Mouse (Mus musculus) small intestine, adult 2 months (tissue): ENCODE results near the gene Ccm2l. TPM values are rescaled to one million over a fixed set of nuclear protein-coding genes. Genes with fewer than 3 reads are reported as not detected.
A peak's percentile ranks its signal among the peaks of the same experiment; 100 is the strongest.

ENCODE experiments used
- H3K27ac ChIP-seq: fragments of 200-500 bp; 2 replicates; pipeline ENCODE4 v1.5.1; 2012; ENCODE audit warnings: low read depth, low read length, control low read depth, inconsistent platforms; ENCODE audit not compliant: insufficient read depth
- H3K27me3 ChIP-seq: fragments of 200-500 bp; 2 replicates; pipeline ENCODE4 v1.6.1; 2012; ENCODE audit warnings: mild to moderate bottlenecking, moderate library complexity, low read length, inconsistent platforms; ENCODE audit not compliant: control insufficient read depth, insufficient read depth
- H3K36me3 ChIP-seq: fragments of 200-500 bp; 2 replicates; pipeline ENCODE4 v1.6.1; 2012; ENCODE audit warnings: mild to moderate bottlenecking, low read length, control low read depth, inconsistent platforms; ENCODE audit not compliant: control insufficient read depth, insufficient read depth
- H3K4me1 ChIP-seq: fragments of 200-500 bp; 2 replicates; pipeline ENCODE4 v1.6.1; 2012; ENCODE audit warnings: low read length, inconsistent platforms, mixed read lengths; ENCODE audit not compliant: control insufficient read depth, insufficient read depth, insufficient read length
- H3K4me3 ChIP-seq: fragments of 200-500 bp; 2 replicates; pipeline ENCODE4 v1.5.1; 2012; ENCODE audit warnings: low read depth, mild to moderate bottlenecking, control low read depth, inconsistent platforms, low read length, moderate library complexity
- CTCF ChIP-seq: fragments of 200-500 bp; IDR thresholded peaks from 2 replicates; pipeline ENCODE4 v1.5.1; 2012; ENCODE audit warnings: low read depth, mild to moderate bottlenecking, control low read depth, inconsistent platforms, low read length, moderate library complexity, mixed read lengths; ENCODE audit not compliant: insufficient replicate concordance, insufficient read length; ENCODE audit errors: extremely low read depth
- POLR2A ChIP-seq: fragments of 200-500 bp; IDR thresholded peaks from 2 replicates; pipeline ENCODE4 v1.6.1; 2012; ENCODE audit warnings: low read depth, mild to moderate bottlenecking, control low read depth, inconsistent platforms, low read length, moderate library complexity
- WGBS: fragments of 180-500 bp; shearing (Covaris S2); methylation state at CpG from one replicate; pipeline ENCODE4 v1.1.7; 2018; 5-methylcytosine and 5-hydroxymethylcytosine counted together
- polyA plus RNA-seq: library from polyadenylated mRNA; depleted of rRNA; stranded (reverse); fragments of >200 nt; gene quantifications from 2 replicates; pipeline ENCODE4 v1.2.3, GENCODE M21; 2012

The Ccm2l gene
- polyA plus RNA-seq, 1 experiment = 9.2 TPM

GRCm38 (mm10) chr2:153031126-153032082, 34.4 kb upstream of the Ccm2l start, which contains the start of gene Xkr7:
Gene Xkr7, plus strand, starts transcription at chr2:153031852.
- 0 out of 2 replicates have a peak within 1 kb of the TSS, but pooled peaks have one; percentile 6 for H3K4me3 ChIP-seq
- WGBS = 6% methylated on average over 37 of the region's 54 CpGs
- H3K27ac ChIP-seq = no peak within 1 kb of the TSS
- H3K27me3 ChIP-seq = peaks cover 18% of the 10 kb centered on the region
- TF ChIP-seq CTCF (no peak), POLR2A (no peak)
- H3K36me3 ChIP-seq = no peaks in the 10 kb centered on the region
- H3K4me1 ChIP-seq = peaks cover 2% of the 10 kb centered on the region; the same call in 1 of the 2 replicates

- TF ChIP-seq POLR2A = no peak
- no peak for TF ChIP-seq CTCF
- WGBS = 2% methylated on average over 49 of the region's 58 CpGs
- H3K27ac ChIP-seq = no peak overlapping the region
- peaks cover 2% of the 10 kb centered on the region; the same call in 1 of the 2 replicates for H3K4me1 ChIP-seq
- peaks cover 18% of the 10 kb centered on the region for H3K27me3 ChIP-seq
- H3K4me3 ChIP-seq = 0 out of 2 replicates have a peak overlapping the region, but pooled peaks have one; percentile 6
- no peaks in the 10 kb centered on the region for H3K36me3 ChIP-seq
Observed at GRCm38 (mm10) chr2:153032083-153032842, 33.5 kb upstream of the Ccm2l start.

GRCm38 (mm10) chr2:153032973-153033372, 32.8 kb upstream of the Ccm2l start:
- Histone ChIP-seq H3K27ac (no peak overlapping the region), H3K27me3 (peaks cover 18% of the 10 kb centered on the region), H3K36me3 (no peaks in the 10 kb centered on the region), H3K4me3 (no peak overlapping the region), H3K4me1 (peaks cover 2% of the 10 kb centered on the region; the same call in 1 of the 2 replicates)
- TF ChIP-seq POLR2A = no peak
- no peak for TF ChIP-seq CTCF
- 29% methylated on average over 4 of the region's 4 CpGs for WGBS

- no peak for TF ChIP-seq POLR2A
- TF ChIP-seq CTCF = no peak
- Histone ChIP-seq H3K4me3 (no peak overlapping the region), H3K36me3 (no peaks in the 10 kb centered on the region), H3K27ac (no peak overlapping the region), H3K4me1 (peaks cover 2% of the 10 kb centered on the region; the same call in 1 of the 2 replicates), H3K27me3 (peaks cover 18% of the 10 kb centered on the region)
- WGBS = 68% methylated on average over 5 of the region's 5 CpGs
Observed at GRCm38 (mm10) chr2:153033545-153034230, 32.1 kb upstream of the Ccm2l start.

- no peaks in the 10 kb centered on the region for H3K36me3 ChIP-seq
- 21% methylated on average over 2 of the region's 2 CpGs for WGBS
- peaks cover 2% of the 10 kb centered on the region; the same call in 1 of the 2 replicates for H3K4me1 ChIP-seq
- no peak overlapping the region for H3K27ac ChIP-seq
- no peak overlapping the region for H3K4me3 ChIP-seq
- TF ChIP-seq POLR2A (no peak), CTCF (no peak)
- H3K27me3 ChIP-seq = peaks cover 12% of the 10 kb centered on the region
Observed at GRCm38 (mm10) chr2:153036690-153037089, 29.1 kb upstream of the Ccm2l start.

GRCm38 (mm10) chr2:153043886-153044285, 21.9 kb upstream of the Ccm2l start:
- 60% methylated on average over 3 of the region's 3 CpGs for WGBS
- Histone ChIP-seq H3K27me3 (no peaks in the 10 kb centered on the region), H3K4me1 (no peaks in the 10 kb centered on the region), H3K36me3 (no peaks in the 10 kb centered on the region), H3K27ac (no peak overlapping the region), H3K4me3 (no peak overlapping the region)
- TF ChIP-seq POLR2A = no peak
- TF ChIP-seq CTCF = no peak
